Mouse (Mus musculus) limb, embryonic 14.5 days (tissue): ENCODE measurements around the gene Evi5. TPM values are rescaled to one million over a fixed set of nuclear protein-coding genes. Genes with fewer than 3 reads are reported as not detected.

Experiments used
- ATAC-seq: fragments of 200-750 bp; cut with Nextera tagmentation; 2 replicates; pipeline ENCODE4 v1.8.0; 2017; ENCODE audit warnings: low read depth, moderate number of reproducible peaks, moderate TSS enrichment; ENCODE audit not compliant: low FRiP score
- DNase-seq: peaks from one replicate; pipeline ENCODE4 v3.0.0-alpha.2; 2015; ENCODE audit warnings: low spot score
- H3K27ac ChIP-seq: fragments of 300-500 bp; sonication (generic); replicated peaks from 2 replicates; pipeline ENCODE4 v1.5.1; 2014; ENCODE audit warnings: low read depth, mild to moderate bottlenecking, low read length, moderate library complexity, mixed read lengths
- H3K27me3 ChIP-seq: fragments of 300-500 bp; sonication (generic); 2 replicates; pipeline ENCODE4 v1.6.1; 2014; ENCODE audit warnings: low read length, mixed read lengths; ENCODE audit not compliant: control insufficient read depth, insufficient read depth
- H3K36me3 ChIP-seq: fragments of 300-500 bp; sonication (generic); 2 replicates; pipeline ENCODE4 v1.6.1; 2014; ENCODE audit warnings: mild to moderate bottlenecking, low read length, moderate library complexity, mixed read lengths; ENCODE audit not compliant: control insufficient read depth, insufficient read depth
- H3K4me1 ChIP-seq: fragments of 300-500 bp; sonication (generic); 2 replicates; pipeline ENCODE4 v1.6.1; 2014; ENCODE audit warnings: antibody characterized with exemption, low read length, mixed read lengths; ENCODE audit not compliant: control insufficient read depth, insufficient read depth
- H3K4me2 ChIP-seq: fragments of 300-500 bp; sonication (generic); replicated peaks from 2 replicates; pipeline ENCODE4 v1.6.1; 2014; ENCODE audit warnings: low read depth, mild to moderate bottlenecking, low read length, moderate library complexity; ENCODE audit not compliant: severe bottlenecking
- H3K4me3 ChIP-seq: fragments of 300-500 bp; sonication (generic); replicated peaks from 2 replicates; pipeline ENCODE4 v1.5.1; 2014; ENCODE audit warnings: low read length
- H3K9ac ChIP-seq: fragments of 300-500 bp; sonication (generic); 2 replicates; pipeline ENCODE4 v1.6.1; 2014; ENCODE audit warnings: mild to moderate bottlenecking, low read depth, low read length, moderate library complexity; ENCODE audit not compliant: severe bottlenecking
- H3K9me3 ChIP-seq: fragments of 300-500 bp; sonication (generic); 2 replicates; pipeline ENCODE4 v1.6.1; 2016; ENCODE audit warnings: low read length; ENCODE audit not compliant: control insufficient read depth
- POLR2A ChIP-seq: fragments of 200-500 bp; IDR thresholded peaks from 2 replicates; pipeline ENCODE4 v1.8.0; 2012; ENCODE audit warnings: inconsistent platforms, mild to moderate bottlenecking, moderate library complexity, borderline replicate concordance; ENCODE audit not compliant: insufficient read depth, insufficient read length; ENCODE audit errors: extremely low read depth
- WGBS: fragments of 180-500 bp; shearing (Covaris S2); extraction: QIAGEN DNeasy Blood & Tissue Kit; methylation state at CpG from one replicate; pipeline ENCODE4 v1.1.7; 2014; 5-methylcytosine and 5-hydroxymethylcytosine counted together
- polyA plus RNA-seq, 2 experiments: library from polyadenylated mRNA; depleted of rRNA in 1 of 2; stranded (reverse) in 1 of 2; unstranded in 1 of 2; fragments of >200 nt; fragmentation: Nextera tagmentation in 1 of 2; extraction: Ambion mirVana in 1 of 2; gene quantifications; 2 replicates each; pipeline versions ENCODE4 v1.2.1 to v1.2.3; 2012 to 2014

The Evi5 gene
- polyA plus RNA-seq, 2 experiments, result 31.2 to 60.2 TPM

GRCm38 (mm10) chr5:107793258-107793657 lies 81.6 kb downstream of the Evi5 start:
- Histone ChIP-seq H3K9ac (no peak overlapping the region), H3K9me3 (no peaks in the 10 kb centered on the region), H3K4me2 (no peak overlapping the region), H3K4me3 (no peak overlapping the region), H3K4me1 (no peaks in the 10 kb centered on the region), H3K27ac (no peak overlapping the region), H3K27me3 (no peaks in the 10 kb centered on the region), H3K36me3 (peaks cover 24% of the 10 kb centered on the region)
- DNase-seq (peak; percentile 45), ATAC-seq (peak; percentile 41; the same call in 1 of the 2 replicates)
- TF ChIP-seq POLR2A, result no peak
- 34% methylated on average over 3 of the region's 3 CpGs for WGBS

DNA sequence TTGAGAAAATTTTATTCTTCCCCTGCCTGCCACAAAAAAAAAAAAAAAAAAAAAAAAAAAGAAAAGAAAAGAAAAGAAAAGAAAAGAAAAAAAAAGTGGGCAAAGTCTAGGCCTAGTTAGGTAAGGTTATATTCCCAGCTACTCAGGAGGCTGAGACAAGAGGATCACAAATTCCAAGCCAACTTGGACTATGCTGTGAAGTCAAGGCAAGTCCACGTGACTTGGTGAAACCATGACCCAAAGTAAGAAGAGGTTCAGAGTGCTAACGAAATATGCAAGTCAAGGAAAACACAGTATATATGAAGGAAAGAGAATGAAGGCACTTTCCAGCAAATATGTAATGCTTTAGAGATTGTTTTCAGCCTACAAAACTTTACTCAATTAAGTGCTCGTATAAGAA lies 82.4 kb downstream of the Evi5 start:
- H3K4me1 ChIP-seq, result no peaks in the 10 kb centered on the region
- H3K9ac ChIP-seq, result no peak overlapping the region
- peaks cover 26% of the 10 kb centered on the region for H3K36me3 ChIP-seq
- H3K9me3 ChIP-seq, result no peaks in the 10 kb centered on the region
- no peak for DNase-seq
- no peaks in the 10 kb centered on the region for H3K27me3 ChIP-seq
- no peak for TF ChIP-seq POLR2A
- 93% methylated on average over 3 of the region's 3 CpGs for WGBS
- H3K4me3 ChIP-seq, result no peak overlapping the region
- H3K4me2 ChIP-seq, result no peak overlapping the region
- no peak overlapping the region for H3K27ac ChIP-seq
- ATAC-seq, result no peak

GRCm38 (mm10) chr5:107791966-107792365 lies 82.9 kb downstream of the Evi5 start:
- no peak overlapping the region for H3K27ac ChIP-seq
- H3K4me3 ChIP-seq, result no peak overlapping the region
- no peaks in the 10 kb centered on the region for H3K27me3 ChIP-seq
- peaks cover 25% of the 10 kb centered on the region for H3K36me3 ChIP-seq
- no peaks in the 10 kb centered on the region for H3K4me1 ChIP-seq
- TF ChIP-seq POLR2A, result no peak
- 87% methylated on average over 2 of the region's 2 CpGs for WGBS
- DNase-seq (no peak), ATAC-seq (no peak)
- no peak overlapping the region for H3K4me2 ChIP-seq
- H3K9ac ChIP-seq, result no peak overlapping the region
- no peaks in the 10 kb centered on the region for H3K9me3 ChIP-seq

GRCm38 (mm10) chr5:107789492-107789891 lies 85.4 kb downstream of the Evi5 start:
- DNase-seq, result no peak
- no peak overlapping the region for H3K9ac ChIP-seq

DNA sequence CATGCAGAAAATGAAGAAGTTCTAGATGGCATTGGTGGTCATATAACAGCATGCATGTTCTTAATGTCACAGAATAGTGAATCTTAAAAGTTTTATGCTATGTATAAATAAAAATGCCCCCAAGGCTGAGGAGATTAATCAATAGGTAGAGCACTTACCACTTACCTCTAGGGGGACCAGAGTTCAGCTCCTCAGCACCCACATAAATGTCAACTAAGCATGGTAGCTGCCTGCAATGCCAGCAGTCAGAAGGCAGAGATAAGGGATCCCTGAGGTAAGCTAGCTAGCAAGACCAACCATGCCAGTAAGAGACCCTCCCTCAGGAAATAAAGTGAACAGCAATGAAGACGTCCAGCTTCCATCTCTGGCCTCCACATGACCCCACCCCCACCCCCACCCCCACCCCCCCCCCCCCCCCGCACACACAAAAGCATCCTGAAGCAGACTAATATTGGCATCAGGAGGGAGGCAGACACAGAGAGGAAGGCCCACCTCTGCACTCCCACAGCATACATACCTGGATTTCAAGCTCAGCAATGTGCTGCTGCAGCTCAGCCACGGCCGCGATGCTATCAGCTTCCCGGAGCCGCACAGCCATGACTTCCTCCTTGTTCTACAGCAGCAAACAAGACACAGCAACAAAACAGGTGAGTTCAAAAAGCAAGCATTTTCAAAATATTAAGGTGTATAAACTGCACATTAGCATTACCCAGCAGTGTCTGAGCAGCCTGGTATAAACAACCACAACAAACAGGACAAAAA lies 87.0 kb downstream of the Evi5 start:
- Histone ChIP-seq H3K27me3 (no peaks in the 10 kb centered on the region), H3K9me3 (no peaks in the 10 kb centered on the region), H3K4me1 (no peaks in the 10 kb centered on the region), H3K9ac (no peak overlapping the region), H3K27ac (no peak overlapping the region), H3K4me3 (no peak overlapping the region), H3K4me2 (no peak overlapping the region), H3K36me3 (peaks cover 21% of the 10 kb centered on the region)
- TF ChIP-seq POLR2A, result no peak
- 85% methylated on average over 6 of the region's 7 CpGs for WGBS
- ATAC-seq (no peak), DNase-seq (no peak)

More at GRCm38 (mm10) chr5:107789492-107789891, 85.4 kb downstream of the Evi5 start:
- no peaks in the 10 kb centered on the region for H3K27me3 ChIP-seq
- no peaks in the 10 kb centered on the region for H3K4me1 ChIP-seq
- H3K9me3 ChIP-seq, result no peaks in the 10 kb centered on the region
- no peak overlapping the region for H3K4me2 ChIP-seq
- H3K36me3 ChIP-seq, result peaks cover 19% of the 10 kb centered on the region
- H3K4me3 ChIP-seq, result no peak overlapping the region
- 68% methylated on average over 5 of the region's 5 CpGs for WGBS
- no peak overlapping the region for H3K27ac ChIP-seq
- ATAC-seq, result no peak
- TF ChIP-seq POLR2A, result no peak
